Mouse (Mus musculus): ENCODE measurements around the gene Mllt6. TPM values are rescaled to one million over a fixed set of nuclear protein-coding genes. Genes with fewer than 3 reads are reported as not detected.
"Not testable (repeated sequence)": the region's sequence is repeated elsewhere in the genome, so short reads cannot be mapped to it uniquely, and the experiment has no call there.

Mllt6 gene
- polyA plus RNA-seq, 1 experiment: 65.9 TPM

- H3K4me1 ChIP-seq (ENCODE audit: control insufficient read depth, insufficient read depth, low read length): no peaks in the 10 kb centered on the region
- H3K4me3 ChIP-seq (replicated peaks; ENCODE audit: extremely low read depth, low read depth, low read length): no peak overlapping the region
- TF ChIP-seq POLR2A (IDR thresholded peaks at IDR 0.05; ENCODE audit: borderline replicate concordance, extremely low read depth, low read depth, low read length): no peak
- no peak for TF ChIP-seq CTCF (IDR thresholded peaks at IDR 0.05; ENCODE audit: insufficient read depth, low read length)
- DNase-seq: no peak
- WGBS: 36% methylated on average over 8 of the region's 8 CpGs
Measured at GRCm38 (mm10) chr11:97641668-97642067, 21.5 kb upstream of the Mllt6 start.

DNA sequence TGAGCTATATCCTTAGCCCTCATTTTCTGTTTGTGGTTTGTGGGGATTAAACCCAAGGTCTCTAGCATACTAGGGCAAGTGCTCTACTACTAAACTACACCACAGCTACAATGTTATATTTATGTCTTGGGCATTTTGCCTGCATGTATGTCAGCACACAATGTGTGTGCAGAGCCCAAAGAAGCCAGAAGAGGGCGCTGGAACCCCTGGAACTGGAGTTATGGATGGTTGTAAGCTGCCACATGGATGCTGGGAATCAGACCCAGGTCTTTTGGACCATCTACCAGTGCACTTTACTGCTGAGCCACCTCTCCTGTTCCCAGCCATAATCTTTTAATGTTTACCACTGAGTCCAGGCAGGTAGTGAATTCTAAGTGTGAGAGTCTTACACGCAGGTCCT, 20.5 kb upstream of the Mllt6 start:
- 49% methylated on average over 2 of the region's 2 CpGs for WGBS

GRCm38 (mm10) chr11:97643380-97644055, 19.7 kb upstream of the Mllt6 start:
- TF ChIP-seq POLR2A (IDR thresholded peaks at IDR 0.05; ENCODE audit: borderline replicate concordance, extremely low read depth, low read depth, low read length): no peak
- no peak for TF ChIP-seq CTCF (IDR thresholded peaks at IDR 0.05; ENCODE audit: insufficient read depth, low read length)
- no peak for DNase-seq
- H3K4me3 ChIP-seq (replicated peaks; ENCODE audit: extremely low read depth, low read depth, low read length): no peak overlapping the region
- 67% methylated on average over 8 of the region's 8 CpGs for WGBS
- H3K4me1 ChIP-seq (ENCODE audit: control insufficient read depth, insufficient read depth, low read length): no peaks in the 10 kb centered on the region

More for the DNA sequence above, 20.5 kb upstream of the Mllt6 start:
- Histone ChIP-seq H3K4me3 (replicated peaks; ENCODE audit: extremely low read depth, low read depth, low read length) (no peak overlapping the region), H3K4me1 (ENCODE audit: control insufficient read depth, insufficient read depth, low read length) (no peaks in the 10 kb centered on the region)
- DNase-seq: no peak
- TF ChIP-seq POLR2A (IDR thresholded peaks at IDR 0.05; ENCODE audit: borderline replicate concordance, extremely low read depth, low read depth, low read length) (no peak), CTCF (IDR thresholded peaks at IDR 0.05; ENCODE audit: insufficient read depth, low read length) (no peak)

- 9% methylated on average over 6 of the region's 6 CpGs for WGBS
- no peak overlapping the region for H3K4me3 ChIP-seq (replicated peaks; ENCODE audit: extremely low read depth, low read depth, low read length)
- peak; percentile 72 for DNase-seq
- no peaks in the 10 kb centered on the region for H3K4me1 ChIP-seq (ENCODE audit: control insufficient read depth, insufficient read depth, low read length)
- TF ChIP-seq CTCF (IDR thresholded peaks at IDR 0.05; ENCODE audit: insufficient read depth, low read length) (peak; percentile 84), POLR2A (IDR thresholded peaks at IDR 0.05; ENCODE audit: borderline replicate concordance, extremely low read depth, low read depth, low read length) (no peak)
Measured at GRCm38 (mm10) chr11:97644834-97645233, 18.4 kb upstream of the Mllt6 start.

- H3K4me3 ChIP-seq (replicated peaks; ENCODE audit: extremely low read depth, low read depth, low read length); DNase-seq; H3K4me1 ChIP-seq (ENCODE audit: control insufficient read depth, insufficient read depth, low read length): not testable (repeated sequence)
- WGBS: 85% methylated on average over 3 of the region's 4 CpGs
Measured at GRCm38 (mm10) chr11:97648541-97648940, 14.7 kb upstream of the Mllt6 start.

DNA sequence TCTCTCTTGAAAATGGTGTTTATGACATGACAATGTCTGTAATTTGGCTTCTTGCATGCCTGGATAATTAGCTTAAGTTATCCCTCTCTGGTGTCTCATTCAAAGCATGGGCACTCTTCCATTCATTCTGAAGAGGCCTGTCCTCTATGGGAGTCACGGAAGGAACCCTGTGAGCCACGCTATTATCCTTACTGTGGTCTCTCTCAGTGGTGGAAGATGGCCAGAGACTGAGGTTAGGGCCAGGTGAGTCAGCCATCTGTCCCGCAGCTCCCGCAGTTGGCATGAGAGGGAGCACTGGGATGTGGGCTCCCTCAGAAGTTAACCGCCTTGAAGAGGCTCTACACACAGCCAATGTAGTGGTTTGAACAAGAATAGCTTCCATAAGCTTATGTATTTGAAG, 12.9 kb upstream of the Mllt6 start:
- WGBS: 56% methylated on average over 5 of the region's 5 CpGs
- Histone ChIP-seq H3K4me3 (replicated peaks; ENCODE audit: extremely low read depth, low read depth, low read length) (no peak overlapping the region), H3K4me1 (ENCODE audit: control insufficient read depth, insufficient read depth, low read length) (no peaks in the 10 kb centered on the region)
- DNase-seq: no peak
- TF ChIP-seq CTCF (IDR thresholded peaks at IDR 0.05; ENCODE audit: insufficient read depth, low read length): no peak
- no peak for TF ChIP-seq POLR2A (IDR thresholded peaks at IDR 0.05; ENCODE audit: borderline replicate concordance, extremely low read depth, low read depth, low read length)

DNA sequence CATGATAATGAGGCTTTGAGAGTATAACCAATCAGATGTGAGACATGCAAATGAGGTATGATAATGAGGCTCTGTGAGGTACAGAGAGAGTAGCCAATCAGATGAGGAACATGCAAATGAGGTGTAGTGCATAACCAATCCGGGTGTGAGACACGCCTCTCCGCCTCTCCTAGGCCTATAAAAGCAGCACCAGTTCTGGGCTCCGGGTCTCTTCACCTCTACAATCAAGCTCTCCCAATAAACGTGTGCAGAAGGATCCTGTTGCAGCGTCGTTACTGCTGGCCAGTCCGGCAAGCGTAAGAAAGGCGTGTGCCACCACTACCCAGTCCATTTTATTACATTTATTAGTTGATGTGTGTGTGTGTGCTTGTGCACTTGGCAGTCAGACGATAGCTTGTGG, 9.8 kb upstream of the Mllt6 start:
- not testable (repeated sequence) for H3K4me3 ChIP-seq (replicated peaks; ENCODE audit: extremely low read depth, low read depth, low read length); H3K4me1 ChIP-seq (ENCODE audit: control insufficient read depth, insufficient read depth, low read length); DNase-seq
- WGBS: 89% methylated on average over 11 of the region's 11 CpGs

GRCm38 (mm10) chr11:97654210-97654609, 9.0 kb upstream of the Mllt6 start:
- Histone ChIP-seq H3K4me3 (replicated peaks; ENCODE audit: extremely low read depth, low read depth, low read length) (no peak overlapping the region), H3K4me1 (ENCODE audit: control insufficient read depth, insufficient read depth, low read length) (peaks cover 3% of the 10 kb centered on the region; the same call in 1 of the 2 replicates)
- no peak for DNase-seq
- 84% methylated on average over 2 of the region's 2 CpGs for WGBS
- TF ChIP-seq CTCF (IDR thresholded peaks at IDR 0.05; ENCODE audit: insufficient read depth, low read length) (no peak), POLR2A (IDR thresholded peaks at IDR 0.05; ENCODE audit: borderline replicate concordance, extremely low read depth, low read depth, low read length) (no peak)

- WGBS: 77% methylated on average over 14 of the region's 14 CpGs
- H3K4me3 ChIP-seq (replicated peaks; ENCODE audit: extremely low read depth, low read depth, low read length): no peak overlapping the region
Measured at GRCm38 (mm10) chr11:97656269-97656971, 6.8 kb upstream of the Mllt6 start.

More at GRCm38 (mm10) chr11:97656269-97656971, 6.8 kb upstream of the Mllt6 start:
- TF ChIP-seq CTCF (IDR thresholded peaks at IDR 0.05; ENCODE audit: insufficient read depth, low read length): no peak
- TF ChIP-seq POLR2A (IDR thresholded peaks at IDR 0.05; ENCODE audit: borderline replicate concordance, extremely low read depth, low read depth, low read length): no peak
- peaks cover 3% of the 10 kb centered on the region for H3K4me1 ChIP-seq (ENCODE audit: control insufficient read depth, insufficient read depth, low read length)
- no peak for DNase-seq
